Mouse (Mus musculus) spleen, postnatal 4 days (tissue): ENCODE measurements at regions not wholly inside any gene's neighbourhood (a gene's known extent, or its start where the extent isn't known, plus 50 kb on each side); places are given as distances from the start of the nearest gene placed in this dataset.
A peak's percentile ranks its signal among the peaks of the same experiment; 100 is the strongest.

Experiments
- DNase-seq, 2 experiments: peaks; one replicate each; pipeline ENCODE4 v3.0.0; 2022; ENCODE audit warnings: low spot score in 2 of 2

- DNase-seq = no peak
Observed at GRCm38 (mm10) chr16:12903161-12903560, 206.3 kb upstream of the Ercc4 start.

- no peak for DNase-seq
Observed at GRCm38 (mm10) chr16:12904937-12905336, 204.5 kb upstream of the Ercc4 start.

- DNase-seq = no peak
Observed at GRCm38 (mm10) chr16:12924668-12925067, 184.8 kb upstream of the Ercc4 start.

- DNase-seq = no peak
Observed at GRCm38 (mm10) chr16:12925931-12926330, 183.6 kb upstream of the Ercc4 start.

- DNase-seq = no peak
Observed at GRCm38 (mm10) chr16:12931111-12931510, 178.4 kb upstream of the Ercc4 start.

- DNase-seq = no peak
Observed at GRCm38 (mm10) chr16:12932959-12933358, 176.5 kb upstream of the Ercc4 start.

- DNase-seq = no peak
Observed at GRCm38 (mm10) chr16:12934586-12934985, 174.9 kb upstream of the Ercc4 start.

- no peak for DNase-seq
Observed at GRCm38 (mm10) chr16:12935266-12935665, 174.2 kb upstream of the Ercc4 start.

GRCm38 (mm10) chr16:12936571-12936970 lies 172.9 kb upstream of the Ercc4 start:
- no peak for DNase-seq

- no peak for DNase-seq
Observed at GRCm38 (mm10) chr16:12938563-12938962, 170.9 kb upstream of the Ercc4 start.

- DNase-seq = no peak
Observed at GRCm38 (mm10) chr16:12951176-12951575, 158.3 kb upstream of the Ercc4 start.

GRCm38 (mm10) chr16:12954028-12954427 lies 155.5 kb upstream of the Ercc4 start:
- DNase-seq = no peak

GRCm38 (mm10) chr16:12956416-12956815 lies 153.1 kb upstream of the Ercc4 start:
- no peak for DNase-seq

- no peak for DNase-seq
Observed at GRCm38 (mm10) chr16:12960885-12961284, 148.6 kb upstream of the Ercc4 start.

- DNase-seq = no peak
Observed at GRCm38 (mm10) chr16:12982681-12983080, 126.8 kb upstream of the Ercc4 start.

- no peak for DNase-seq
Observed at GRCm38 (mm10) chr16:13001288-13001880, 108.1 kb upstream of the Ercc4 start.

GRCm38 (mm10) chr16:13012863-13013262 lies 96.6 kb upstream of the Ercc4 start:
- DNase-seq = no peak

GRCm38 (mm10) chr16:13013891-13014644 lies 95.4 kb upstream of the Ercc4 start:
- DNase-seq = peak in 1 of 2 experiments; percentile 46

GRCm38 (mm10) chr16:13022875-13023274 lies 86.6 kb upstream of the Ercc4 start:
- DNase-seq = peak in 1 of 2 experiments; percentile 65

- no peak for DNase-seq
Observed at GRCm38 (mm10) chr16:13025393-13025792, 84.1 kb upstream of the Ercc4 start.

- no peak for DNase-seq
Observed at GRCm38 (mm10) chr16:13034136-13034535, 75.3 kb upstream of the Ercc4 start.

GRCm38 (mm10) chr16:13036596-13036995 lies 72.9 kb upstream of the Ercc4 start:
- no peak for DNase-seq

- DNase-seq = no peak
Observed at GRCm38 (mm10) chr16:13040312-13041100, 69.0 kb upstream of the Ercc4 start.
